Mouse (Mus musculus): ENCODE measurements around the gene Anln.

Anln gene

DNA sequence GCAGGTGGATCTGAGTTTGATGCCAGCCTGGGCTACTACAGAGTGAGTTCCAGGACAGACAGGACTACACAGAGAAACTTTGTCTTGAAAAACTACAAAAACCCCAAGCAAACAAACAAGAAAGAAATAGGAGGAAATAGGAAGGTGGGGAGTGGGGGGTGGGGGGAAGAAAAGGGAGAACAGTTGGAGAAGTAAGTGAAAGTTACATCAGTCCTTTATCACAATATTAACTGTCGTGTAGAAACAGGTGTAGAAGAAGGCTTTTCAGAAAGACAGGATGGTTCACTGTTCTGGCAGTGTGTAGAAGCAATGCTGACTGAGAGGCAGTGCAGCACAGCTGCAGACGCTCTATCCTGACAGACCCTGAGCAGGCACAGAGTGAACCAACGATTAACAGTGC is 14.0 kb upstream of the Anln start:
- DNase-seq (ENCODE audit: low spot score in 2 of 2): no peak

DNA sequence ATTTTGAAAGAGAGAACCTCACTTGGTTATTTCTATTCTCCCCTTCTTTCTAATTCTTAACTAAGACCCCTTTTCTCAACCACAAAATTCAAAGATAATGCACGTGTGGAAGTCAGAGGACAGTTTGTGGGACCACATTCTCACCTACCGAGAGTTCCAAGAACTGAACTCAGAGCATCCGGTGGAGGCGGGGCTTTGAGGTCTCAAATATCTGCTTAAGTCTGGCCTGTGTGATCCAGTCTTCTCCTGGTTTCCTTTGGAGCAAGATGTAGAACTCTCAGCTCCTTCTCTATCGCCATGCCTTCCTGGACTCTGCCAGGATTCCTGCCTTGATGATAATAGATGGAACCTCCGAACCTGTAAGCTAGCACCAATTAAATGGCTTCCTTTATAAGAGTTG is 13.0 kb upstream of the Anln start:
- DNase-seq (ENCODE audit: low spot score in 2 of 2): no peak

DNA sequence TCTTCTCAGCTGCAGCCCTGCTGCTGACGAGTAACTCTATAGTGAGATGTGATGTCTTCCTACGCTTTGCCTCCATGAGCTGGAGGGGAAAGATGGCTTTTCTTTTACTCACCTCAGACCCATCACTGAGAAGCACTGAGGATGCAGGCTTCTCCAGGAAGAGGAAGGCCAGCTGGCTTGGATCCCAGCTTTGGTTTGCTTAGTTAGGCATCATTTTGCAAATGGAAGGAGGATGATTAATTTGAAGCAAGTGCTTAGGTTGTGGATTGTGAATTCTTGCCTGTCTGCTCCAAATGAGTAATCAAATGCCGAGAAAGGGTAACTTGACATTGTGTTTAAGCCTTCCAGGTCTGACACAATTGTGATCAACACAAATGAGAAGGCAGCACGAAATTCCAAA is 10.0 kb upstream of the Anln start:
- no peak for DNase-seq (ENCODE audit: low spot score in 2 of 2)

DNA sequence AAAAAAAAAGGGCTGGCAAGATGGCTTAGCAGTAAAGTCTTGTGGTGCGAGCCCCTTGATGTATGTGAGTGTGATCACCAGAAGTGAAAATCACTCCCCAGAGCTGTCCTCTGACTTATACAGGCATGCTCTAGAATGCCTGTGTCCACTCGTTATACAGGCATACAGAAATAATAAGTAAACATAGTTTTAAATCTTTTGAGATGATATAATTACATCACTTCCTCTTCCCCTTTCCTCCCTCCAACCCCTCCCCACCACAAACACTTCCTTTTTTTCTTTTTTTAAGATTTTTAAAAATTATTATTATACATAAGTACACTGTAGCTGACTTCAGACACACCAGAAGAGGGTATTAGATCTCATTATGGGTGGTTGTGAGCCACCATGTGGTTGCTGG is 5.7 kb upstream of the Anln start:
- DNase-seq (ENCODE audit: low spot score in 2 of 2): no peak

GRCm38 (mm10) chr9:22390390-22390789 is 1.4 kb upstream of the Anln start:
- DNase-seq (ENCODE audit: low spot score in 2 of 2): no peak

GRCm38 (mm10) chr9:22389736-22390245 is 803 bp upstream of the Anln start:
- no peak for DNase-seq (ENCODE audit: low spot score in 2 of 2)

- DNase-seq (ENCODE audit: low spot score in 2 of 2): peak; percentile 70 to 77
Observed at GRCm38 (mm10) chr9:22388401-22388980, 497 bp downstream of the Anln start.

DNA sequence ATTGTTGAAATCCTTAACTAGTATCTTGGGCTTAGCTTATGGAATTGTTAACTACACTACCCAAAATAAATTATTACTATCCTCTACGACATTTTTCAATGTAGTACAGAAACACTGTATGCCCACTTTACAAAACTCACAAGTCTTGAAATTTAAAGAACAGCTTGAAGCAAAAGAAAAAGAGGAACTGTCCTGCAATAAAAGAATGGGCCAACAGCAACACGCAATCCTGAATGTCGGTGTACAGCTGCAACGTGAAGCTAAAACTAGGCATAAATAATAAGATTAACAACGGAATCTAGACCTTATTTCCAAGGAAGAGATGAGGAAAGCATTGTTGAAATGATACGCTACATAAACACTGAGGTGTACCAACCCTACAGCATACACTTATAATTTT is 1.1 kb downstream of the Anln start:
- no peak for DNase-seq (ENCODE audit: low spot score in 2 of 2)

DNA sequence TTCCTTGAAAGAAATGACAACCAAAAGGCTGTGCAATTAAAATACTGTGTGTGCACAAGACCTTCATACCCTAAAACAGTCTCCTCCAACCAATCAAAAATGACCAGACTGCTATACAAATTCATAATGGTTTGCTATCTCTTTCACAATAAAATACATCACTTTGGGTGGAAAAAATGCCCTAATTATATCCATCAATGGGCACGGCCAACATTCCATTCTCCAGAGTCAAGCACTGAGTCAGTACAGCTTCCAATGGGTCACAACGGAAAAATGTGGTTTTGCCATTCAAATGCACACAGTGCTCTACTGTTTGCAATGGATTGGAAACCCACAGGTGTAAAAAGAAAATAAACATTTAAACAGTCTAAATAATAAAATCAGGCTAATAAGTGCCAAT is 3.1 kb downstream of the Anln start:
- DNase-seq (ENCODE audit: low spot score in 2 of 2): no peak

- no peak for DNase-seq (ENCODE audit: low spot score in 2 of 2)
Observed at GRCm38 (mm10) chr9:22376086-22376485, 12.9 kb downstream of the Anln start.

DNA sequence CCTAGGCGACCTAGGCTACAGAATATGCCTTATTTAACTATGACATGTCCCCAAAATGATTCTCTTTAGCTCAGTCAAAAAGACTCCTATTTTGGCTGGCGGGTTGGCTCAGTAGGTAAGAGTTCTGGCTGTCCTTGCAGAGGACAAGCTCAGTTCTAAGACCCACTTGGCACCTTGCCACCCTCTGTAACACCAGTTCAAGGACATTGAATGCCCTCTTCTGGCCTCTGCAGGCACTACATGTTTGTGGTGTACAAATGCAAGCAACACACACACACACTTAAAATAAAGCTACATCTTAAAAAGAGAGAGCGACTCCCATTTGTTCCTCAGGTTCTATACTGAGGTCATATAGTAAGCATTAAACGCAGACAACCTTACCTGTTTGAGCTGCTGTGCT is 16.2 kb downstream of the Anln start:
- DNase-seq (ENCODE audit: low spot score in 2 of 2): peak in 1 of 2 experiments; percentile 48

DNA sequence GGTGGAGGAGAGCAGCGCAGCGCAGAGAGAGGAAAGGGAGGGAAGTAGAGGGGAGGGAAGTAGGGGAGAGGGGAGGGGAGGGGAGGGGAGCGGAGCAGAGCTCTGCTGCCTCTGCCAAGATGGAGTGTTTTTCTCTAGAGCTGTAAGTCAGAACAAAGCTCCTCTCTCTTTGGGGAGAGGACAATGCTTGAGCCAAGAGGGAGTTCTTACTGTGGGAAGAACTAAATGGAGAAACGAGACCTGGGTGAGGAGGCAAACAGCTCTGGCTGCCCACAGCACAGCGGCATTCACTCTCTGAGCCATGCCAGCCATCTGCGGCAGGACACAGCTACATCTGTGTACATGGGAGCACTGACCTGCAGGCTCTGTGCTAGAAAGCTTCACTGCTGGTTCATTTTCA is 21.0 kb downstream of the Anln start:
- DNase-seq (ENCODE audit: low spot score in 2 of 2): no peak

GRCm38 (mm10) chr9:22366621-22367020 is 22.4 kb downstream of the Anln start:
- DNase-seq (ENCODE audit: low spot score in 2 of 2): no peak

- DNase-seq (ENCODE audit: low spot score in 2 of 2): no peak
Observed at GRCm38 (mm10) chr9:22366221-22366620, 22.8 kb downstream of the Anln start.

- no peak for DNase-seq (ENCODE audit: low spot score in 2 of 2)
Observed at GRCm38 (mm10) chr9:22360916-22361315, 28.1 kb downstream of the Anln start.

GRCm38 (mm10) chr9:22355919-22356318 is 33.1 kb downstream of the Anln start:
- no peak for DNase-seq (ENCODE audit: low spot score in 2 of 2)

GRCm38 (mm10) chr9:22353901-22354300 is 35.1 kb downstream of the Anln start:
- no peak for DNase-seq (ENCODE audit: low spot score in 2 of 2)

GRCm38 (mm10) chr9:22353465-22353864 is 35.5 kb downstream of the Anln start:
- no peak for DNase-seq (ENCODE audit: low spot score in 2 of 2)

DNA sequence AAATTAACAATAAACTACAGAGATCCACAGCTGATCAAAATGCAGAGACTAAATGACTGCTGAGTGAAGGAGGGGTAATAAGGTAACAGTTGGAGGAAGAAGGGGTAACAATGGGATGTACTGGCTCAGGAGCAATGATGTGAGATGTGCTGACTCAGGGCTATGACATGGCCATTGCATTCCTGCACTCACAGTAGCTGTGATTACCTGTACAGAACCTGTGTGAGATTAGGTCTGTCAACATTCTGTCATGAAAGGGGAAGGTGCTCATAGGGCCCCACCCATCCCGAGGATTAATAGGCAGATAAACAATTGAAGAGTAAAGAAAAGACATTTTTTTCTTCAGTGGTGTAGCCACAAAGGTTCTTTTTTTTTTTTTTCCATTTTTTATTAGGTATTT is 48.7 kb downstream of the Anln start:
- no peak for DNase-seq (ENCODE audit: low spot score in 2 of 2)

- DNase-seq (ENCODE audit: low spot score in 2 of 2): no peak
Observed at GRCm38 (mm10) chr9:22337217-22337616, 51.8 kb downstream of the Anln start.

DNA sequence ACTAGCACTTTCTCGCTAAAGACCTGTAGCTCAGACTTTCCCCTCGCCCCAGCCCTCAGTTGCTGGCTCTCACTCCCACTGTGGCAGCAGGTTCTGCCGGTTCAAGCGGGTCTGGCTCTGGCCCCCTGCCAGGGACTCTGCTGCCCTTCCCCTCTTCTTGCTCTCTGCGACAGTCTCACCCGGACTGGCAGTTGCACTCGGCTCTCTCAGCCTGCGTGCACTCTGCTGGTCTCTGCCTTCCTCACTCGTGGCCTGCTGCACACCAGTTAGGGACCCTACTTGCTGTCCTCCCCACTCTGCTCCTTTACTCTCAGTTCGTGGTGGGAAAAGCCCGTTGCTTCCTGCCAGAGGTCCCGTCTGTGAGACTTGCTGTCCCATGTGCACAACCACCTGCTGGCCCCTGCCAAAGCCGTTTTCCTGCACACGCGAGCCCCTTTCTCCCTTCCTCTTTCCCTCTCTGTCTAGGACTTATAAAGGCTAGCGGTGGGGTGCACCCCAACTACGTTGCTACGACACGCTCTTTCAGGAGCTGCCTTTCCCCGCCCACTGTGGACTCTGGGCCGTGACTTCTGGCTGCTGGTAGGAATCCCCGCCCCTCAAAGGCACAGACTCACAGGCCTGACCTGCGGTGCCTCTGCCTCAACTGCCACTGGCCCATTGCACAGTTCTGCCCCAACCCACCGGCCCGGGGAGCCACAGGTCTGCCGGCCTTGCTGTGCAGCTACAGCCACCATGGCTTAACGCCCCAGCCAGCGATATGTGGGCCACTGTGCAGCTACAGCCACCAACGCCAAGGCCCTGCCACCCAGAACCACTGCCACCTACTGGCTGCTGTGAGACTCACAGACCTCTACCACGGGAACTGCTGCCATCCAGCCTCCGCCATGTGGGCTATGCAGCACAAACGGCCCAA is 61.3 kb downstream of the Anln start:
- peak; percentile 88 to 92 for DNase-seq (ENCODE audit: low spot score in 2 of 2)

GRCm38 (mm10) chr9:22327099-22327474 is 61.9 kb downstream of the Anln start:
- peak in 1 of 2 experiments; percentile 45 for DNase-seq (ENCODE audit: low spot score in 2 of 2)

- DNase-seq (ENCODE audit: low spot score in 2 of 2): no peak
Observed at GRCm38 (mm10) chr9:22324579-22324978, 64.4 kb downstream of the Anln start.
